Mouse (Mus musculus): Measurements from ENCODE around the gene Col1a1. TPM values are rescaled to one million over a fixed set of nuclear protein-coding genes. Genes with fewer than 3 reads are reported as not detected.
"Not testable (repeated sequence)": the region's sequence is repeated elsewhere in the genome, so short reads cannot be mapped to it uniquely, and the experiment has no call there.

The Col1a1 gene
- total RNA-seq, 2 experiments from 2014 or later, result 5,070 to 7,999 TPM

DNA sequence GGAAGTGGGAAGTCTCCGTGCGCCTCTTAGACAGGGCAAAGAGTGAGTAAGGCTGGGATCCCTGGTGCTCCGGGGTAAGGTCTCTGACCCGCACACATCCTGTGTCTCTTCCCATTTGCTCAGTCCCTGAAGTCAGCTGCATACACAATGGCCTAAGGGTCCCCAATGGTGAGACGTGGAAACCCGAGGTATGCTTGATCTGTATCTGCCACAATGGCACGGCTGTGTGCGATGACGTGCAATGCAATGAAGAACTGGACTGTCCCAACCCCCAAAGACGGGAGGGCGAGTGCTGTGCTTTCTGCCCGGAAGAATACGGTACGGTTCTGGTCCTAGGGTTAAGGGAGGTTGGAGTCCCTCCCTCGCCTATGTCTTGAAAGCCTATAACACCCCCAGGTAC lies 1.8 kb downstream of the Col1a1 start:
- no peak for DNase-seq

DNA sequence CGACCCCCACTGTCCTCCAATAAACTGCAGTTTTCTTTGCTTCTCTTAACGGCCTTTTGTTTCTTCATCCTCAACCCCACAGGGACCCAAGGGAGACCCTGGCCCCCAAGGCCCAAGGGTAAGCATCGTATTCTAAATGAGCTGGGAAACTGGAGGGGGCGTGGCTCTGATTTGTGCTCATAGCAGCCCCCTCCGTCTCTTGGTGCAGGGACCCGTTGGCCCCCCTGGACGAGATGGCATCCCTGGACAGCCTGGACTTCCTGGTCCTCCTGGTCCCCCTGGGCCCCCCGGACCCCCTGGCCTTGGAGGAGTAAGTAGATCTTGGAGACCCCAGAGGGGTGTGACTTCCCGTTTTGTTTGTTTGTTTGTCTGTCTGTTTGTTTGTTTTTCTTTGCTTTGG lies 2.3 kb downstream of the Col1a1 start:
- DNase-seq, result no peak

- DNase-seq, result peak; percentile 83
Observed at GRCm38 (mm10) chr11:94939280-94939679, 3.3 kb downstream of the Col1a1 start.

GRCm38 (mm10) chr11:94941121-94941520 lies 5.1 kb downstream of the Col1a1 start:
- DNase-seq, result no peak

GRCm38 (mm10) chr11:94941776-94942175 lies 5.8 kb downstream of the Col1a1 start:
- no peak for DNase-seq

DNA sequence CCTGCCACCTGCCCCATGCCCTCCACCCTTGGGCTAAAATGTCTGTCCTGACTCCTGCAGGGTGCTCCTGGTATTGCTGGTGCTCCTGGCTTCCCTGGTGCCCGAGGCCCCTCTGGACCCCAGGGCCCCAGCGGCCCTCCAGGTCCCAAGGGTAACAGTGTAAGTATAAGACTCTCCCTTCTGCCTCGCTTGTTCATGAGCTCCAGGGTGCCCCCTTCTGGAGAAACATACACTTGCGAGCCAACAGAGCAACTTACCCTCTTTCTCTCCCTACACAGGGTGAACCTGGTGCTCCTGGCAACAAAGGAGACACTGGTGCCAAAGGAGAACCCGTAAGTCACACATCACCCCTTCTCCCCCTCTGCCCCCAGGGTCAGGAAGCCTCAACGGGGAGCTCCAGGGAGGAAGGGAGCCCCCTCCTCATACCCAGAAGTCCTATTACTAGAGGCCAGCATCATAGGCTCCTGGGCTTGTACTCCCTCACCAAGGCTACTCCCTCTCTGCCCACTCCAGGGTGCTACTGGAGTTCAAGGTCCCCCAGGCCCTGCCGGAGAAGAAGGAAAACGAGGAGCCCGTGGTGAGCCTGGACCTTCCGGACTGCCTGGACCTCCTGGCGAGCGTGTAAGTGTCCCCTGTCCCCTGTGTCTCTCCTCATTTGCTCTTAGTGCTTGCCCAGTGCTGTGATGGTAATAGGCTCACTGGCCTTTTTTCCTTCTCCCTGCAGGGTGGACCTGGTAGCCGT lies 6.4 kb downstream of the Col1a1 start:
- no peak for DNase-seq

DNA sequence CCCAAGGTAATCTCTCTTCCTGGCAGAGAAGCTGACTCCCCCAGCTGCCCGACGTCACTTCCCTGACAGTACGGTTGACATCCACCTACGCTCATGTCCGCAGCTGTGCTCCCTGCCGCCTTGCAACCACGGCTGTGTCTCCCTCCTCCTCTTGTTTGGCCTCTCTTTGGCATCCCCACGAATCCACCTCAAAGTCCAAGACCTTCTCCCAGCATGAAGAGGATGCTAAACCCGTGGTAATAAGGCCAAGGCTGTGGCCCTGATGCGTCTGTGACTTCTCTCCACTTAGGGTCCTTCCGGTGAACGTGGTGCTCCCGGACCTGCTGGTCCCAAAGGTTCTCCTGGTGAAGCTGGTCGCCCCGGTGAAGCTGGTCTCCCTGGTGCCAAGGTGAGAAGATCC lies 7.0 kb downstream of the Col1a1 start:
- DNase-seq, result no peak

GRCm38 (mm10) chr11:94944295-94944694 lies 8.3 kb downstream of the Col1a1 start:
- DNase-seq, result no peak

- DNase-seq, result no peak
Observed at GRCm38 (mm10) chr11:94945236-94945635, 9.2 kb downstream of the Col1a1 start.

DNA sequence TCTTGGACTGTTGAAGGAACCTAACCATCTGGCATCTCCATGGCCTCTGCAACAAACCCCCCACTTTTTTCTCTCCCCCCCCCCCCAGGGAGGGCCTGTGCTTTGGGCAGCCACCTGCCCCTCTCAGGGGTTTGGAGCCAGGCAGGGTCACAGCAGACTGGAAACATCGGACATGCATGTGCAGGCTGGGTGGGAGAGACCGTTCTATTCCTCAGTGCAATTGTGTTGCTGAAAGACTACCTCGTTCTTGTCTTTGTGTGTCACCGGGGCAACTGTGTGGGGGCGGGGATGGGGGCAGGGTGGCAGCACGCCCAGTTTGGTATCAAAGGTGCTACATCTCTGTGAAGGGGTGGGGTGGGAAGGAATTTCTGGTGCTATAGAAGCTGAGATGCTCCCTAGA lies 16.1 kb downstream of the Col1a1 start:
- no peak for DNase-seq

- no peak for DNase-seq
Observed at GRCm38 (mm10) chr11:94955103-94955502, 19.1 kb downstream of the Col1a1 start.

DNA sequence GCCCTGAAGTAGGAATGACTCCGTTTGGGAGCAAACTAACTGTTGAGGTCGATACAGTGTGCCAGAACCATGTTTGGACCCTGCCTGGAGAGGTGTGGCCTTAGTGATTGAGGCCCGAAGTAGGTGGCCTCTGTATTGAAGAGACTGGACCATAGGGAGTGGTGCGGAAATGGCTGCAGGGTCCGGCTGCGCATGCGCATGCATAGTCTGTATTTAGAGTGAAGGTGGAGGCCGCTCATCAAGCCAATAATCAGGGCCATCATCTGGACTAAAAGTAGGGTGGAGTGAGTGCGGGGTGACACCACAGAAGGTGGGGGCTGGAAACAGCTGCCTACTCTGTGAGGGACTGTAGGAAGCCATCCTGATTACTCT lies 21.7 kb downstream of the Col1a1 start:
- no peak for DNase-seq

DNA sequence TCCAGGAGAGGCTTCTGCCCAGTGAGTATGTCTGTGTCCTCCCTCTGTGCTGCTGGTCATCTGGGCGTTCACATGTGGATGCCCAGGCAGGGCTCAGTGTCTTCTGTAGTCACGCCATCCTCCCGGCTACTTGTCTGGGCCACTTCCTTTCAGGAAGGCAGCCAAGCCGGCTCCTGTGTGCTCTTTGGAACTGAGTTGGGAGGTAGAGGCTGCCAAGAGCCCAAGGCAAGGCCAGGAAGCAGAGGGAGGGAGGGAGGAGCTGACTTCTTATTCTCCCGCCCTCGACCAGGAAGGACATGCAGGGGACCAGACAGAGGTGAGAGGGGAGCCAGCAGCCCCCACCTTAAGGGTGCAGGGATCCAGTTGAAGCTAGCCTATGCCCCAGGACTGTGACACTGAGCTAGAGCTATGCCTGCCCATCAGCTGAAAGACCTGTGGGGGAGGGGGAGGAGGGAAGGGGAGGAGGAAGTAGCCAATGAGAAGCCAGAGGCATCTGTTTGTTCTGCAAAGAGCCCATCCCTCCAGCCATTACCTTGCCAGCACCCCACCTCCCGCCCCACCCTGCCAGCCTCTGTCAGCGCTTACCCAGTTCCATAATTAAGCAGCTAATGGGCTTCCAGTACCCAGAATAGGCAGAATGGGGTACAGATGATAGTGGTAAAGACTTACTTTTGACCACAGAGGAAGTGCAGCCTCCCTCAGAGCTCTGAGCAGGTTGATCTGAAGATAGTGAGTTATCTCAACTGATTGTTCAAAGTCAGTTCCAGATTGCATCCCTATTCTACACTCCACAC lies 22.2 kb downstream of the Col1a1 start:
- peak; percentile 82 for DNase-seq

- no peak for DNase-seq
Observed at GRCm38 (mm10) chr11:94962534-94963101, 26.6 kb downstream of the Col1a1 start.

DNA sequence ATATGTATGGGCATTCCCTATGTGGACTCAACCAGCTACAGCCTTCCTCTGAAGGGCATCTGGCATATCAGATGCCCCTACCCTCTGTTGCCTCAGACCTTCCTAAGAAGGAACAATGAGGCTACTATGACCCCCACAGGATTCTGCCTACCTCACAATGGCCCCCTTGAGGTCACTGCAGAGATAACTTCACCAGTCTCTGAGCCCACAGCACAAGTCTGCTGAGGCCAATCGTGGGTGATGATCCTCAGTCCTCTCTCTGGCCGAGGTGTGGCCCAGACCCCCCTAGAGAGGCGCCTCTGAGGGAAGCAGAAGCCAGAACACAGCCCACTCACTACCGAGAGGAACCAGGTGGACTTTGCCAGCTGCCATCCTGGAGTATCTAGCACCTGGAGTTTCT lies 31.4 kb downstream of the Col1a1 start, which contains the start of gene Hils1:
Gene Hils1, plus strand, starts transcription at position 175 of the 400 bp plus-strand sequence.
- no peak for DNase-seq

DNA sequence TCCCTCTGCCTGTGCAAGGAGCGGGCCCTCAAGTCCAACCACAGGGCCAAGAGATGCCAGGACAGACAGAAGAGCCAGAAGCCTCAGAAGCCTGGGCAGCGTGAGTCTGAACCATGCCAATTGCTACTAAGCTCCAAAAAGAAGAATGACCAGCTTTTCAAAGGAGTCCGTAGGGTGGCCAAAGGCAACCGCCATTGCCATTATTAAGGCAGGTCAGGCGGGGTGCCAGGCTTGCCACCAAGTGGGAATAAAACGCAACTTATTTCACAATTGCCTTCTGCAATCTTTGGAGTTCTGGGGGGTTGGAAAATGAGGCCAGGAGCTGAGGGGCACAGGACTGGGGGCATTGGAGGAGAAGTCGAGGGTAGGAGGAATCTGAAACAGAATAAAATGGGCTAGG lies 32.2 kb downstream of the Col1a1 start:
- DNase-seq, result no peak

- not testable (repeated sequence) for DNase-seq
Observed at GRCm38 (mm10) chr11:94969709-94970108, 33.7 kb downstream of the Col1a1 start.

DNA sequence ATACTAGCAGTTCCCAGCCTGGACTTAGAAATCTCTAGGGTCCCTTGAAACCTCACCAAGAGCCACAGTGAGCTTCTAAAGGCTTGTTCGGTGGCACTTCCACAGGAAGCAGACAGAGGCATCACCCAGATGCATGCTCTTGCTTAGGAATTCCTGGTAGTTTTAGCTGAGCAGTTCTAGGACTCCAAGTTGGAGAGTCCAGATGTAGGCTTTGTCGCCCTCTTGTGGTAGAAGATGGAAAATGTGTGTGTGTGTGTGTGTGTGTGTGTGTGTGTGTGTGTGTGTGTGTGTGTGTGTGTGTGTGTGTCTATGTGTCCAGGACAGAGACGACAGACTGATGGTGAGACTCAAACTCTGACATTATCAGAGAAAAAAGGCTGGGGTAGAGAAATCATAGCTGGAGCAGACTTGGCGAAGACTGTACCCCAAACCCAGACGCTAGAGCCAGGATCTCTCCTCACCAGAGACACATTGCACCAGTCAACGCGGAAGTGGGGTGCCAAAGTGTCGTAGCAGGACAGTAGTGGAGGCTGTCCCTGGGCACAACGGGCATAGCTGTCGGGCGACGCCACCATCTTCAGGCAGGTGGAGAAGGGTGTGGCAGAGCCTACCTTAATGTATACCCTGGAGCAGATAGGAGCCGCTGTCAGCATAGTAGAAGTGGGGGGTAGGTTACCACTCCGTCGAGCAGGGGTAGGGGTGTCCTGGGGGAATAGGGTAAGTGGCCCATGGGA lies 34.4 kb downstream of the Col1a1 start:
- peak; percentile 82 for DNase-seq

GRCm38 (mm10) chr11:94971895-94972615 lies 36.0 kb downstream of the Col1a1 start:
- DNase-seq, result no peak

- DNase-seq, result no peak
Observed at GRCm38 (mm10) chr11:94972887-94973286, 36.9 kb downstream of the Col1a1 start.

- DNase-seq, result peak; percentile 65
Observed at GRCm38 (mm10) chr11:94973313-94973712, 37.3 kb downstream of the Col1a1 start.

GRCm38 (mm10) chr11:94974951-94975350 lies 38.9 kb downstream of the Col1a1 start:
- DNase-seq, result no peak

All from gastrocnemius, postnatal 10 days (tissue).